Mouse (Mus musculus): Measurements from ENCODE around the gene Med19.

- no peak for TF ChIP-seq POLR2A (IDR thresholded peaks at IDR 0.05; ENCODE audit: borderline replicate concordance, control insufficient read depth, low read depth, low read length)
- TF ChIP-seq CTCF (IDR thresholded peaks at IDR 0.05; ENCODE audit: control insufficient read depth, insufficient read depth, low read length): no peak
Measured at GRCm38 (mm10) chr2:84720718-84721117, 42.5 kb downstream of the Med19 start.
